Mouse (Mus musculus) right cerebral cortex, postnatal 14 days (tissue): Measurements from ENCODE around the gene Il12a.

Experiments used
- DNase-seq: peaks from one replicate; pipeline ENCODE4 v3.0.0; 2022

Il12a gene

DNA sequence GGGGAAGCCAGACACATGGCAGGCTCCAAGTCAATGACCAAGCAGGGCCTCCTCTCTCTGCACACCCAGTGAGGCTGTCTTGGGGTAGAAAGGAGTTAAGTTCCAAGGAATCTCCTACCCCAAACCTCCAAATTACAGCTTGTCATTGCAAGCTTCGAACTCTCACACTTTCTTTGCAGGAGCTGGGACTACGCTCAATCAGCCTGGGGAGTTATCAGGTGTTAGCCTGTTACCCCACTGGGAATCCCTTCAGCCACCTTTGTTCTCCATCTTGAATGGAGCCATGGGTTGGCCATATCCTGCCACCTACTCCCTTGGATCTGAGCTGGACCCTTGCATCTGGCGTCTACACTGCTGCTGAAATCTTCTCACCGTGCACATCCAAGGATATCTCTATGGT lies at the start of gene Il12a:
Gene Il12a (plus strand): TSS at position 301 of the 400 bp plus-strand sequence.
- DNase-seq = no peak

DNA sequence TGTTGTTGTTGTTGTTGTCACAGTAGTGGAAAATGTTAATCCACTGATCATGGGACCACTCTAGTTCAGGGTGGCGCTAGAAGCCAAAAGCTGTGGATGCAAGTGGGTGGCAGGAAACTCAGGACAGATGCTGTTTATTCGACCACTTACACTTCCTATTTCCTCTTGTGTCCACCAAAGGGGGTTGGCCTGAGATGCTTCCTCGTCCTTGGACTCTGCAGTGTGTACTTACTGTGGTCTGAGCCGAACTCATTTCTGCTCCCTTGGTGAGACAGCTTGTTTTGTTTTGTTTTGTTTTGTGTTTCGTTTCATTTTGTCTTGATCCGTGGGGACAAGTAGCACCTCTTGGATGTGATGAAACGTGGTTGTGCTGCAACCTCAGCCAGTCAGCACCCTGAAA lies 47.5 kb upstream of the Il12a start:
- DNase-seq = no peak

GRCm38 (mm10) chr3:68646387-68647130 lies 43.9 kb upstream of the Il12a start:
- DNase-seq = peak; percentile 27

GRCm38 (mm10) chr3:68647282-68647681 lies 43.2 kb upstream of the Il12a start:
- no peak for DNase-seq

- no peak for DNase-seq
Observed at GRCm38 (mm10) chr3:68650251-68650650, 40.2 kb upstream of the Il12a start.

DNA sequence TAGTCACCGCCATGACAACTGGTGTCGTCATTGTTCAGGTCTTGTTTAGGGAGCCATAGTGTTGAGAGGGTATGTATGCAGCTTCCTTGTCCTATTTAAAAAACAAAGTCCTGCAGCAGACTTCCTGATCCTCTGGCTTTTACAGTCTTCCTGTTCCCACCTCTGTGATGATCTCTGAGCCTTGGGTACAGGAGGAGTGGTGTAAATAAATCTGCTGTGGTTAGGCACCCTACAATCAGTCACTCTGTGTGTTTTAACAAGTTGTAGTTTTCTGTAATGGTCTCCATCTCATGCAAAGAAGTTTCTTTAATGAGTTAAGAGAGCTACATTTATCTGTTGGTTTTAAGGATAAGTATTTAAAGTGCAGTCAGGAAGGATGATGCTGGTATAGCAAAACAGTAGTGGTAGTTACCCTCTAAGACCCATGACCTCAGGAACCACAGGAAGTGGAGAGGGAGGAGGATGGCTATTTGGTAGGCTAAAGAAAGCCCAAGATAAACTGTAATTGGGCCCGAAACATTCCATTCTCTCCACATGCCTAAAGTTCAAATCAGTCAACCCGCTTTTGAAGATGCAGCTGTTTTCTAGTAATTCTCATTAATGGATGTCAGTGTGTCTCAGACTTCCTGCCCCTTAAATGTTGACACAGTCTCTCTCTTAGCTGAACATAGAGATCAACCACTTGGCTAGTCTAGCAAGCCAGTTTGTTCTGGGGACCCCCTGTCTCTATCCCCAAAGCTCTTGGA lies 33.7 kb upstream of the Il12a start:
- DNase-seq = no peak

DNA sequence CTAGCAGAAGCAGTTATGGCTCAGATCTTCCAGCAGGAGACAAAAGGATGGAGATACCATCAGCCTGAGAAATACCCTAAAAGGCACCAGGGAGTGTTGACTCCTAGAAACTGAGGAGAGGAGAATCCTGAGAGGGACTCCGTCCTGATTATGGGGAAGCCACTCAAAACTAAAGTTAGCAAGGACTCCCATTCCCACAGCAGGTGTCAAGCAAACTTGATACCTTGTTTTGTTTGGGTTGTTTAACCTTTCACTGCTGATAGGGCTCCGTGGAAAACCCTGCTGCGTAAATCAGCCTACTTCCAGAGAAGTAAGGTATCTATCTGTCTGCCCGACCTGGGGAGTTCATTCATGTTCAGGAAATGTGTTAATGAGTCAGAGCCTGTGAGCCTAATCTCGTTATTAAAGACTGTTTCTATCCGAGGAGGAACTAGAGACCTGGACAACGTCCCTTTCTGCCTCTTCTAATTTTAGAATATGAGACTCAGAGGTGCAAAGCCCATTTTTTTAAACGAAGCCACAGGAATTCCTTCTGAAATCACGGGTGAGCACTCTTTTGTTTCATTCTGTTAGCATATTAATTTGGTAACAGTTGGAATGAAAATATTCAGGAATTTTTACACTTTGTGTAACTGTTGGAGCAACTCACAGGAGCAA lies 32.7 kb upstream of the Il12a start:
- no peak for DNase-seq

- no peak for DNase-seq
Observed at GRCm38 (mm10) chr3:68659996-68660395, 30.4 kb upstream of the Il12a start.

DNA sequence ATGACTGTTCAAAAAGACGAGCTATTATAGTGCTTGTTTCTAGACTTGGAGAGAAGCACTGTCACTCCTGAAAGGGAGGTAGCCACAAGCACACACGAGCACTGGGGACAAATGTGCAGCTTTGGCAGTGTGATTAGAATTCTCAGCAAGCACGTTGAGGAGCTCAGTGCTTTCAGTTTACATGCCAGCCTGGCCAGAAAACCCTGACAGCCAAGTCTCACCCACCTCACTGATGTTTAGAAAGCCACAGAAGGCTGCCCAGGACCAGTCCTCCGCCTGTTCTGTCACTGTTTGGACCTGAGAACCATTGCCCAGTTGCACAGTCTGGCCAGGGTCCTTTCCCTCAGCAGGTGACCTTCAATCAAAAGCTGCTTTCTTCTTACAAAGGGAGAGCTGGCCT lies 29.9 kb upstream of the Il12a start:
- no peak for DNase-seq

DNA sequence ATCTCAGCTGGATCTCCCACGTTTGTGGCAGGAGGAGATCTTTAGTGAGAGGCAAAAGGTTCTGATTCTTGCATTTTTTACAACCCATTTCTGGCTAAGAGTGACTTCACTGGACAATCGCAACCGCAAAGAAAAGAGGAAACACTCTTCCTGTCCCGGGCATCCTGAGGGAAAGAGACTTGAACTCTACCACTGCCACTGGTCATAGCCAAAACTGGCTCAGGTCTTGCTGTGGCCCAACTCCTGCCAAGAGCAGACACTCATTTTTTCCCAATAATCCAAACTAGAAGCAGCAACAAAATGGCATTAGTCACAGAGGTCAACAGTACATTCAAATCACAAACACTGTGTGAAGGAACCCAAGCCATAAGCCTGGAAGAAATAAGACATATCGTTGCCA lies 28.1 kb upstream of the Il12a start:
- no peak for DNase-seq

DNA sequence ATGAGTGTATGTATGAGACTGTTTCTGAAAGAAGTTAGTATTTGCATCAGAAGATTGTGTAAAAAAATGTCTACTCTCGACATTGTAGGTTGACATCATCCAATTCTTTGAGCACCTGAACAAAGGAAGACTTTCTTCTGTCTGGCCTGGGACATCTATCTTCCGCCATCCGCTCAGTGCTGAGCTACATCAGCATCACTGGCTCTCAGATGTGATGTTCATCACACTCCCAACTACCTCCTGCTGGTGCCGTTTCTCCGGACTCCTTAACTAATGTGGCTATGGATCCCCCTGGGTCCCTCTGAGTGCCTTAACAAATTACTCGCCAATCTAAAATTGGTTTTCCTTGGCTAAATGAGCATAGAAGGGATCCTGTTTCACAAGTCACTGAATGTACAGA lies 26.1 kb upstream of the Il12a start:
- no peak for DNase-seq

- DNase-seq = no peak
Observed at GRCm38 (mm10) chr3:68666377-68666776, 24.1 kb upstream of the Il12a start.

- DNase-seq = no peak
Observed at GRCm38 (mm10) chr3:68667852-68668251, 22.6 kb upstream of the Il12a start.

GRCm38 (mm10) chr3:68669418-68669974 lies 20.9 kb upstream of the Il12a start:
- DNase-seq = no peak

- no peak for DNase-seq
Observed at GRCm38 (mm10) chr3:68674721-68675120, 15.7 kb upstream of the Il12a start.

DNA sequence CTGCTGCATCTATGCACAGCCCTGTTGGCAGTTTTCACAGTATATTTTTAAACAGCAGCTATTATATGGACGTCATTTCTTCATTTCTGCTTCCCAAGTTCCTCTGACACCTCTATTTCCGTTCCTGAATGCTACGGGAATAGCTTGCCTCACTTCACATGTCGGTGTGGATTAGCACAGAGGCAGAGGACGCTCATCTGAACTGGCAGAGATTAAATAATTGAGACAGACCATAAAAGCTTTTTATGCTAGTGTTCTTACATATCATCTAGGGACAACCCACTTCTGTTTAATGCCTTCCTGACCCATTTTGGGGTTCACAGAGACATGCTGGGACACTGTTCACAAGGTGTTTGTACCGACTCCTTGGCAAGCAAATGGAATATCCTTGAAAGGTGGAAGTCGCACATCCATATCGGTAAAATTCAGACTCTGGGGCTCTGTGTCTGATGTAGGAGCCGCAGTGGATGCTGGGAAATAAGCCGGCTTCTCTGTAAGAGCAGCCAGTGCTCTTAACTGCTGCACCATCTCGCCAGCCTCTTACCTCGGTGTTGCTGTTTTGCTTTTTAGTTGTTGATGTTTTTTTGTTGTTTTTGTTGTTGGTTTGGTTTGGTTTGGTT lies 15.1 kb upstream of the Il12a start:
- peak; percentile 33 for DNase-seq

GRCm38 (mm10) chr3:68675980-68676678 lies 14.3 kb upstream of the Il12a start:
- no peak for DNase-seq

- peak; percentile 52 for DNase-seq
Observed at GRCm38 (mm10) chr3:68676831-68677303, 13.6 kb upstream of the Il12a start.

GRCm38 (mm10) chr3:68678805-68679585 lies 11.4 kb upstream of the Il12a start:
- DNase-seq = no peak

DNA sequence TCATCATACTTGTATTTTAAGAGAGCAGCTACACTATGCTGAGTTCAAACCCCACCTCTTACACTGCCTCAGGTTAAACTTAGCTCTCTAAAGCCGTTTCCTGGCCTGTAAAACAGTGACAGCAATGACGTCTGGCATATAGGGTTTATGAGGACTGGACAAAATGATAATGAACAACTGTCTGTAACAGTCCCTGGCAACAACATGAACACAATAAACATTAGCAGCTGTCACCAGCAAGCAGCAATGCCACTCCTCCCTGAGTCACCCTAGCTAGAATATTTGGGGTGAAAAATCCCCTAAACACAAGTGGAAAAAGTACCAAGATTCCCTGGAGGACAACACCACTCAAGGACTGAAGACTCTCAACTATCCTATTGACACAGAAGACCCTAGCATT lies 6.9 kb upstream of the Il12a start:
- DNase-seq = no peak

GRCm38 (mm10) chr3:68684207-68684606 lies 6.2 kb upstream of the Il12a start:
- no peak for DNase-seq
